Mouse (Mus musculus) hindbrain, embryonic 10.5 days (tissue): ENCODE measurements around the gene Gm37240. TPM values are rescaled to one million over a fixed set of nuclear protein-coding genes. Genes with fewer than 3 reads are reported as not detected.
A peak's percentile ranks its signal among the peaks of the same experiment; 100 is the strongest.
"Not testable (repeated sequence)": the region's sequence is repeated elsewhere in the genome, so short reads cannot be mapped to it uniquely, and the experiment has no call there.

ENCODE experiments used
- DNase-seq: peaks from one replicate; pipeline ENCODE4 v3.0.0-alpha.2; 2017; ENCODE audit warnings: low spot score
- H3K27ac ChIP-seq: fragments of 300-500 bp; sonication (generic); 2 replicates; pipeline ENCODE4 v1.5.1; 2016; ENCODE audit warnings: mild to moderate bottlenecking, moderate library complexity
- H3K27me3 ChIP-seq: fragments of 300-500 bp; sonication (generic); 2 replicates; pipeline ENCODE4 v1.6.1; 2016; ENCODE audit warnings: mild to moderate bottlenecking; ENCODE audit not compliant: poor library complexity, insufficient read depth, severe bottlenecking
- H3K36me3 ChIP-seq: fragments of 300-500 bp; sonication (generic); 2 replicates; pipeline ENCODE4 v1.6.1; 2016; ENCODE audit warnings: mild to moderate bottlenecking, moderate library complexity
- H3K4me1 ChIP-seq: fragments of 300-500 bp; sonication (generic); replicated peaks from 2 replicates; pipeline ENCODE4 v1.6.1; 2016; ENCODE audit warnings: mild to moderate bottlenecking
- H3K4me3 ChIP-seq: fragments of 300-500 bp; sonication (generic); 2 replicates; pipeline ENCODE4 v1.5.1; 2016; ENCODE audit warnings: mild to moderate bottlenecking, moderate library complexity
- H3K9me3 ChIP-seq: fragments of 300-500 bp; sonication (generic); 2 replicates; pipeline ENCODE4 v1.6.1; 2016; ENCODE audit warnings: mild to moderate bottlenecking, moderate library complexity
- WGBS: fragments of 180-500 bp; shearing (Covaris S2); methylation state at CpG from one replicate; pipeline ENCODE4 v1.1.7; 2016; 5-methylcytosine and 5-hydroxymethylcytosine counted together
- polyA plus RNA-seq: library from polyadenylated mRNA; unstranded; fragments of >200 nt; fragmentation: Nextera tagmentation; extraction: Ambion mirVana; gene quantifications from 2 replicates; pipeline ENCODE4 v1.2.1, GENCODE M21; 2016

The Gm37240 gene
- polyA plus RNA-seq, 1 experiment from 2014 or later = 1.4 TPM

DNA sequence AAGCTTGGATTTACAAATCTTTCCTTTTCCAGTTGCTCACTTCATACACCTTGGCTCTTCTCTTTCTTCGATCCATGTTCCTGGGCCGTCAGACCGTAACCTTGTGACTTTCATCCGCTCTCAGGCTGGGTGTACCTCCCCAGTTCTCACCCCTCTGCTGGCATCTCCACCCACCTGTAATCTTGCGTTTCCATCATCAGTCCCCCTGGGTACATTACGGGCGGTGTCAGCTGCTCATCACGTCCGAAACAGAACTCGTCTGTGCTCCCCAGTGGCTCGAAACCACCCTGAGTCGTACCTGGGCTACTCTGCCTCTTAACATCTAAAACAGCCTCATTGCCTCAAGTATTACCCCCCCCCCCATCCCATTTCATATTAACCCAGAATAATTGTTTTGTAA lies 1215.2 kb downstream of the Gm37240 start:
- WGBS = 93% methylated on average over 12 of the region's 12 CpGs
- Histone ChIP-seq H3K9me3 (no peaks in the 10 kb centered on the region), H3K4me1 (no peaks in the 10 kb centered on the region), H3K27me3 (peaks cover 12% of the 10 kb centered on the region), H3K27ac (no peak overlapping the region), H3K36me3 (no peaks in the 10 kb centered on the region), H3K4me3 (no peak overlapping the region)
- DNase-seq = no peak

DNA sequence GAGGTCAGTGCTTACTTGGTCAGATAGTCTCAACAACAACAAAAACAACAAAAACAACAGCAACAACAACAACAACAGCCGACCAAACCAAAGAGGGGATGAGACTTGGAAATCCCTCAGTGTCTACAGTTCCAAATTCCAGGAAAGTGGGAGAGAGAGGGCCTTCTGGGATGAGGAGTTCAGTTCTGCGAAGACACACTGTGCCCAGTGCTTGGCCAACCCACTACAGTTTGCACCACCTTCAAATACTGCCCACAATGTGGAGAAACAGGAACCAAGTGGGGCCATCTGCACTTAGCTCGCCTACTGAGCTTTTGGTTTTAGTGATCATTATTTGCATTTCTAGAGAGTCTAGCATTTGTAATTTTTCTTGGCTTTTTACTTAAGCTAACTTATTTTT lies 1218.4 kb downstream of the Gm37240 start:
- WGBS = 80% methylated on average over 3 of the region's 3 CpGs
- Histone ChIP-seq H3K9me3 (no peaks in the 10 kb centered on the region), H3K27me3 (peaks cover 42% of the 10 kb centered on the region), H3K36me3 (no peaks in the 10 kb centered on the region), H3K4me1 (peaks cover 20% of the 10 kb centered on the region), H3K27ac (no peak overlapping the region), H3K4me3 (no peak overlapping the region)
- no peak for DNase-seq

- Histone ChIP-seq H3K4me1 (peaks cover 36% of the 10 kb centered on the region), H3K27ac (peak overlapping the region; percentile 31; the same call in 1 of the 2 replicates), H3K27me3 (peaks cover 48% of the 10 kb centered on the region), H3K36me3 (no peaks in the 10 kb centered on the region), H3K4me3 (peak overlapping the region; percentile 44), H3K9me3 (no peaks in the 10 kb centered on the region)
- WGBS = 2% methylated on average over 21 of the region's 21 CpGs
- peak; percentile 55 for DNase-seq
Measured at GRCm38 (mm10) chr3:84665255-84666073, 1221.9 kb downstream of the Gm37240 start.

GRCm38 (mm10) chr3:84664686-84665085 lies 1222.6 kb downstream of the Gm37240 start:
- Histone ChIP-seq H3K27ac (no peak overlapping the region), H3K4me3 (no peak overlapping the region), H3K36me3 (no peaks in the 10 kb centered on the region), H3K27me3 (peaks cover 48% of the 10 kb centered on the region), H3K9me3 (no peaks in the 10 kb centered on the region), H3K4me1 (peaks cover 36% of the 10 kb centered on the region)
- WGBS = 62% methylated on average over 8 of the region's 8 CpGs
- DNase-seq = no peak

GRCm38 (mm10) chr3:84663858-84664257 lies 1223.5 kb downstream of the Gm37240 start:
- Histone ChIP-seq H3K36me3 (no peaks in the 10 kb centered on the region), H3K27me3 (peaks cover 48% of the 10 kb centered on the region), H3K27ac (no peak overlapping the region), H3K4me1 (peaks cover 36% of the 10 kb centered on the region), H3K9me3 (no peaks in the 10 kb centered on the region), H3K4me3 (no peak overlapping the region)
- 88% methylated on average over 4 of the region's 4 CpGs for WGBS
- DNase-seq = no peak

DNA sequence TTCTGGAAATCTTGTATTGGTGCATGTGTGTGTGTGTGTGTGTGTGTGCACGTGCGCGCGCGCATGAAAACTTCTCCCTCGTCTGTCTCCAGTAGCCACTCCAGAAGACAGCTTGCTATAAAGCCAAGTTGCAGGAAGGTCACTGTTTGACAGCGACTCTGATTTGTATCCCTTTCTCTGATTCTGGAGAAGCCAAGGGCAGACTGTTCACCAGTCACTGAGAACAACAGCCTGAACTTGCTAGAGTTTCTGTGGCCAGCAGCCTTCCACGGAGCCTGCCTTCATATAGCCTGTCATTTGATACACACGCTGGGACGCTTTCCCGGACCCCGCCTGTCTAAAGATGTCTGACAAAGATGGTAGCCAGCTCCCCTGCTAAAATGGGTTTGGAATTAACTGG lies 1224.2 kb downstream of the Gm37240 start:
- WGBS = 85% methylated on average over 12 of the region's 12 CpGs
- Histone ChIP-seq H3K9me3 (no peaks in the 10 kb centered on the region), H3K4me3 (no peak overlapping the region), H3K36me3 (no peaks in the 10 kb centered on the region), H3K4me1 (peaks cover 36% of the 10 kb centered on the region), H3K27ac (no peak overlapping the region), H3K27me3 (peaks cover 45% of the 10 kb centered on the region)
- no peak for DNase-seq

DNA sequence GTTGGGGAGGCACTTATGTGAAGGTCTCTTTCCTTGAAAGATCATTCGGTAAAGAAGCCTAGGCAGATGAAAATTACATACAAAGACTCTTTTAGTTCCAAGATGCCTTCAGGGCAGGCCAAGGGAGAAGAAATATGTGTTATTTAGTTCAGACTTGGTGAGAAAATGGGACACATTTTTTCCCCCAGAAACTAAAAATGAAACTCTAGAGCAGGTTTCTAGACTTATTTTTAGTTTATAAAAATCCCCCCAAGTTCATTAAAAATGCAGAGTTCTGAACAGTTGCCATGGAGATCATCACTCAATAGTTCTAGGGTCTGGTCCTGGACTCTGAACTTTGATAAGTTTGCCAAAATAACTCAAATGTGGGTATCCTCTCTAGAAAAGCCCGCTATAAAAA lies 1226.9 kb downstream of the Gm37240 start:
- Histone ChIP-seq H3K27me3 (peaks cover 21% of the 10 kb centered on the region), H3K9me3 (no peaks in the 10 kb centered on the region), H3K4me1 (peaks cover 28% of the 10 kb centered on the region), H3K4me3 (no peak overlapping the region), H3K36me3 (no peaks in the 10 kb centered on the region), H3K27ac (no peak overlapping the region)
- no peak for DNase-seq
- WGBS = 86% methylated on average over 2 of the region's 2 CpGs

GRCm38 (mm10) chr3:84658872-84659271 lies 1228.4 kb downstream of the Gm37240 start:
- WGBS = 100% methylated on average over 2 of the region's 2 CpGs
- Histone ChIP-seq H3K27me3 (peaks cover 9% of the 10 kb centered on the region; the same call in 1 of the 2 replicates), H3K9me3 (no peaks in the 10 kb centered on the region)

DNA sequence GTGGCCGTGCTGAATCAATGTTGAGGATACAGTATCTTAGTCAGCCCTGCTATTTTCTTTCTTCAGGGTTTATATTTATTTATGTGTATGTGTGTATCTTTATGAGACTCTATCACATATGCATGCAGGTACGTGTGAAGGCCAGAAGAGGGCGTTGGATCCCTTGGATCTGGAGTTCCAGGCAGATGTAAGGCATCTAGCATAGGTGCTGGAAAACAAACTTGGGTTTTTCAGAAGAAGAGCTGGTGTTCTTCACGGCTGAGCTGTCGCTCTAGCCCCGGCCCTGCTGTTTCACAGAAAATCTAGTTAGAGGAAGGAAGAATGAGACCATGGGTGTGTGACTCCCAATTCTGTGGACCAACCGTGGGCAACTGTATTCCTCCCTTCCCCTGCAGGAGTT lies 1229.3 kb downstream of the Gm37240 start:
- Histone ChIP-seq H3K36me3 (no peaks in the 10 kb centered on the region), H3K4me3 (no peak overlapping the region), H3K9me3 (no peaks in the 10 kb centered on the region), H3K4me1 (peaks cover 41% of the 10 kb centered on the region), H3K27ac (no peak overlapping the region), H3K27me3 (peaks cover 7% of the 10 kb centered on the region; the same call in 1 of the 2 replicates)
- no peak for DNase-seq
- WGBS = 91% methylated on average over 7 of the region's 7 CpGs

More at GRCm38 (mm10) chr3:84658872-84659271, 1228.4 kb downstream of the Gm37240 start:
- no peak for DNase-seq
- Histone ChIP-seq H3K4me1 (peaks cover 35% of the 10 kb centered on the region), H3K27ac (no peak overlapping the region), H3K4me3 (no peak overlapping the region), H3K36me3 (no peaks in the 10 kb centered on the region)

- peaks cover 4% of the 10 kb centered on the region; the same call in 1 of the 2 replicates for H3K27me3 ChIP-seq
- WGBS = 64% methylated on average over 6 of the region's 6 CpGs
Measured at GRCm38 (mm10) chr3:84657240-84657639, 1230.1 kb downstream of the Gm37240 start.

GRCm38 (mm10) chr3:84655785-84656150 lies 1231.5 kb downstream of the Gm37240 start:
- H3K36me3 ChIP-seq, H3K4me3 ChIP-seq, H3K9me3 ChIP-seq, H3K27me3 ChIP-seq, DNase-seq, H3K27ac ChIP-seq: not testable (repeated sequence)
- H3K4me1 ChIP-seq = peaks cover 27% of the 10 kb centered on the region
- WGBS = 71% methylated on average over 2 of the region's 2 CpGs

More at GRCm38 (mm10) chr3:84657240-84657639, 1230.1 kb downstream of the Gm37240 start:
- no peak for DNase-seq
- no peak overlapping the region for H3K4me3 ChIP-seq
- H3K36me3 ChIP-seq = no peaks in the 10 kb centered on the region
- H3K4me1 ChIP-seq = peaks cover 36% of the 10 kb centered on the region
- no peaks in the 10 kb centered on the region for H3K9me3 ChIP-seq
- no peak overlapping the region for H3K27ac ChIP-seq

GRCm38 (mm10) chr3:84654900-84655784 lies 1232.2 kb downstream of the Gm37240 start:
- H3K4me3 ChIP-seq = peak overlapping the region; percentile 29; the same call in 1 of the 2 replicates
- H3K27ac ChIP-seq = no peak overlapping the region
- DNase-seq = no peak
- peaks cover 4% of the 10 kb centered on the region; the same call in 1 of the 2 replicates for H3K27me3 ChIP-seq
- 22% methylated on average over 16 of the region's 16 CpGs for WGBS
- H3K36me3 ChIP-seq = no peaks in the 10 kb centered on the region
- peaks cover 26% of the 10 kb centered on the region for H3K4me1 ChIP-seq
- H3K9me3 ChIP-seq = no peaks in the 10 kb centered on the region
